Mouse (Mus musculus) midbrain, embryonic 10.5 days (tissue): Measurements from ENCODE around the gene Rarb. TPM values are rescaled to one million over a fixed set of nuclear protein-coding genes. Genes with fewer than 3 reads are reported as not detected.

Source experiments
- DNase-seq: peaks from one replicate; pipeline ENCODE4 v3.0.0-alpha.2; 2017; ENCODE audit warnings: low spot score
- H3K27ac ChIP-seq: fragments of 300-500 bp; sonication (generic); replicated peaks from 2 replicates; pipeline ENCODE4 v1.5.1; 2016; ENCODE audit warnings: mild to moderate bottlenecking
- H3K27me3 ChIP-seq: fragments of 300-500 bp; sonication (generic); 2 replicates; pipeline ENCODE4 v1.6.1; 2016; ENCODE audit warnings: low read depth, mild to moderate bottlenecking; ENCODE audit not compliant: poor library complexity, severe bottlenecking
- H3K36me3 ChIP-seq: fragments of 300-500 bp; sonication (generic); 2 replicates; pipeline ENCODE4 v1.6.1; 2016; ENCODE audit warnings: mild to moderate bottlenecking, moderate library complexity
- H3K4me1 ChIP-seq: fragments of 300-500 bp; sonication (generic); 2 replicates; pipeline ENCODE4 v1.6.1; 2016
- H3K4me3 ChIP-seq: fragments of 300-500 bp; sonication (generic); 2 replicates; pipeline ENCODE4 v1.5.1; 2016; ENCODE audit warnings: mild to moderate bottlenecking, moderate library complexity
- H3K9me3 ChIP-seq: fragments of 300-500 bp; sonication (generic); replicated peaks from 2 replicates; pipeline ENCODE4 v1.6.1; 2016; ENCODE audit warnings: mild to moderate bottlenecking
- WGBS: fragments of 180-500 bp; shearing (Covaris S2); methylation state at CpG from one replicate; pipeline ENCODE4 v1.1.7; 2016; 5-methylcytosine and 5-hydroxymethylcytosine counted together
- polyA plus RNA-seq: library from polyadenylated mRNA; unstranded; fragments of >200 nt; fragmentation: Nextera tagmentation; extraction: Ambion mirVana; gene quantifications from 2 replicates; pipeline ENCODE4 v1.2.1, GENCODE M21; 2016

Rarb gene
- polyA plus RNA-seq, 1 experiment from 2014 or later, result 10.7 TPM

GRCm38 (mm10) chr14:16561496-16562170, 257.3 kb downstream of the Rarb start:
- no peaks in the 10 kb centered on the region for H3K9me3 ChIP-seq
- WGBS, result 88% methylated on average over 6 of the region's 6 CpGs
- H3K27ac ChIP-seq, result no peak overlapping the region
- H3K4me1 ChIP-seq, result peaks cover 6% of the 10 kb centered on the region
- no peaks in the 10 kb centered on the region for H3K36me3 ChIP-seq
- no peak for DNase-seq
- no peaks in the 10 kb centered on the region for H3K27me3 ChIP-seq
- no peak overlapping the region for H3K4me3 ChIP-seq

- Histone ChIP-seq H3K27me3 (no peaks in the 10 kb centered on the region), H3K27ac (no peak overlapping the region), H3K4me3 (no peak overlapping the region), H3K36me3 (no peaks in the 10 kb centered on the region), H3K4me1 (peaks cover 14% of the 10 kb centered on the region), H3K9me3 (no peaks in the 10 kb centered on the region)
- DNase-seq, result no peak
- 89% methylated on average over 12 of the region's 12 CpGs for WGBS
Observed at GRCm38 (mm10) chr14:16559294-16560217, 259.4 kb downstream of the Rarb start.

GRCm38 (mm10) chr14:16558033-16558432, 260.9 kb downstream of the Rarb start:
- no peaks in the 10 kb centered on the region for H3K27me3 ChIP-seq
- 88% methylated on average over 2 of the region's 2 CpGs for WGBS
- no peak for DNase-seq

GRCm38 (mm10) chr14:16554643-16555459, 264.1 kb downstream of the Rarb start:
- no peaks in the 10 kb centered on the region for H3K36me3 ChIP-seq
- H3K4me3 ChIP-seq, result no peak overlapping the region
- no peaks in the 10 kb centered on the region for H3K9me3 ChIP-seq
- no peak for DNase-seq
- no peaks in the 10 kb centered on the region for H3K27me3 ChIP-seq
- no peak overlapping the region for H3K27ac ChIP-seq
- peaks cover 12% of the 10 kb centered on the region for H3K4me1 ChIP-seq
- WGBS, result 67% methylated on average over 12 of the region's 12 CpGs

More at GRCm38 (mm10) chr14:16558033-16558432, 260.9 kb downstream of the Rarb start:
- Histone ChIP-seq H3K36me3 (no peaks in the 10 kb centered on the region), H3K4me3 (no peak overlapping the region), H3K9me3 (no peaks in the 10 kb centered on the region), H3K4me1 (peaks cover 13% of the 10 kb centered on the region), H3K27ac (no peak overlapping the region)

GRCm38 (mm10) chr14:16554319-16554642, 264.7 kb downstream of the Rarb start:
- DNase-seq, result no peak
- H3K4me1 ChIP-seq, result peaks cover 12% of the 10 kb centered on the region
- no peak overlapping the region for H3K4me3 ChIP-seq
- H3K27ac ChIP-seq, result no peak overlapping the region
- no peaks in the 10 kb centered on the region for H3K27me3 ChIP-seq
- WGBS, result 58% methylated on average over 1 of the region's 1 CpGs
- no peaks in the 10 kb centered on the region for H3K9me3 ChIP-seq
- no peaks in the 10 kb centered on the region for H3K36me3 ChIP-seq

- DNase-seq, result no peak
- Histone ChIP-seq H3K4me1 (peaks cover 12% of the 10 kb centered on the region), H3K36me3 (no peaks in the 10 kb centered on the region), H3K9me3 (no peaks in the 10 kb centered on the region), H3K4me3 (no peak overlapping the region), H3K27ac (no peak overlapping the region), H3K27me3 (no peaks in the 10 kb centered on the region)
- 94% methylated on average over 1 of the region's 1 CpGs for WGBS
Observed at GRCm38 (mm10) chr14:16552293-16552692, 266.7 kb downstream of the Rarb start.

- DNase-seq, result no peak
- Histone ChIP-seq H3K36me3 (no peaks in the 10 kb centered on the region), H3K27ac (no peak overlapping the region), H3K27me3 (no peaks in the 10 kb centered on the region), H3K4me1 (peaks cover 12% of the 10 kb centered on the region), H3K4me3 (no peak overlapping the region), H3K9me3 (no peaks in the 10 kb centered on the region)
- 97% methylated on average over 1 of the region's 1 CpGs for WGBS
Observed at GRCm38 (mm10) chr14:16551843-16552242, 267.1 kb downstream of the Rarb start.

GRCm38 (mm10) chr14:16548200-16548576, 270.8 kb downstream of the Rarb start:
- Histone ChIP-seq H3K36me3 (no peaks in the 10 kb centered on the region), H3K9me3 (no peaks in the 10 kb centered on the region), H3K4me1 (no peaks in the 10 kb centered on the region), H3K27me3 (no peaks in the 10 kb centered on the region), H3K27ac (no peak overlapping the region), H3K4me3 (no peak overlapping the region)
- no peak for DNase-seq
- WGBS, result 89% methylated on average over 8 of the region's 8 CpGs

GRCm38 (mm10) chr14:16547492-16548199, 271.3 kb downstream of the Rarb start:
- no peak for DNase-seq
- H3K9me3 ChIP-seq, result no peaks in the 10 kb centered on the region
- H3K36me3 ChIP-seq, result no peaks in the 10 kb centered on the region
- WGBS, result 88% methylated on average over 6 of the region's 6 CpGs
- no peak overlapping the region for H3K27ac ChIP-seq
- no peak overlapping the region for H3K4me3 ChIP-seq
- no peaks in the 10 kb centered on the region for H3K4me1 ChIP-seq
- no peaks in the 10 kb centered on the region for H3K27me3 ChIP-seq

GRCm38 (mm10) chr14:16544995-16545394, 274.0 kb downstream of the Rarb start:
- Histone ChIP-seq H3K9me3 (no peaks in the 10 kb centered on the region), H3K4me1 (no peaks in the 10 kb centered on the region), H3K27me3 (no peaks in the 10 kb centered on the region), H3K27ac (no peak overlapping the region), H3K36me3 (no peaks in the 10 kb centered on the region), H3K4me3 (no peak overlapping the region)
- DNase-seq, result no peak
- 79% methylated on average over 2 of the region's 2 CpGs for WGBS

GRCm38 (mm10) chr14:16541641-16542040, 277.3 kb downstream of the Rarb start:
- 78% methylated on average over 1 of the region's 1 CpGs for WGBS
- no peak for DNase-seq
- Histone ChIP-seq H3K27me3 (no peaks in the 10 kb centered on the region), H3K4me1 (peaks cover 4% of the 10 kb centered on the region; the same call in 1 of the 2 replicates), H3K9me3 (no peaks in the 10 kb centered on the region), H3K4me3 (no peak overlapping the region), H3K27ac (no peak overlapping the region), H3K36me3 (no peaks in the 10 kb centered on the region)

- H3K4me3 ChIP-seq, result no peak overlapping the region
- no peaks in the 10 kb centered on the region for H3K9me3 ChIP-seq
- H3K27me3 ChIP-seq, result no peaks in the 10 kb centered on the region
- H3K36me3 ChIP-seq, result no peaks in the 10 kb centered on the region
- no peak overlapping the region for H3K27ac ChIP-seq
- WGBS, result 65% methylated on average over 4 of the region's 4 CpGs
- no peak for DNase-seq
- peaks cover 5% of the 10 kb centered on the region; the same call in 1 of the 2 replicates for H3K4me1 ChIP-seq
Observed at GRCm38 (mm10) chr14:16537433-16537832, 281.5 kb downstream of the Rarb start.
